Mouse (Mus musculus): ENCODE measurements at regions not wholly inside any gene's neighbourhood (a gene's known extent, or its start where the extent isn't known, plus 50 kb on each side); places are given as distances from the start of the nearest gene placed in this dataset.

- Histone ChIP-seq H3K36me3 (ENCODE audit: insufficient read depth, low read length) (no peaks in the 10 kb centered on the region), H3K9ac (replicated peaks; ENCODE audit: low read length) (no peak overlapping the region), H3K4me1 (ENCODE audit: insufficient read depth, low read length) (no peaks in the 10 kb centered on the region), H3K27ac (no peak overlapping the region), H3K9me3 (ENCODE audit: low read length) (no peaks in the 10 kb centered on the region), H3K27me3 (ENCODE audit: insufficient read depth, low read length) (no peaks in the 10 kb centered on the region), H3K4me3 (ENCODE audit: low read length) (no peak overlapping the region), H3K4me2 (ENCODE audit: low read depth, low read length) (no peak overlapping the region)
- no peak for DNase-seq (ENCODE audit: low spot score)
- WGBS = 61% methylated on average over 5 of the region's 5 CpGs
- no peak for ATAC-seq
- TF ChIP-seq CTCF (IDR thresholded peaks at IDR 0.05; ENCODE audit: low read depth) = no peak
Measured at GRCm38 (mm10) chr15:11774717-11775116, 132.4 kb downstream of the Npr3 start.

DNA sequence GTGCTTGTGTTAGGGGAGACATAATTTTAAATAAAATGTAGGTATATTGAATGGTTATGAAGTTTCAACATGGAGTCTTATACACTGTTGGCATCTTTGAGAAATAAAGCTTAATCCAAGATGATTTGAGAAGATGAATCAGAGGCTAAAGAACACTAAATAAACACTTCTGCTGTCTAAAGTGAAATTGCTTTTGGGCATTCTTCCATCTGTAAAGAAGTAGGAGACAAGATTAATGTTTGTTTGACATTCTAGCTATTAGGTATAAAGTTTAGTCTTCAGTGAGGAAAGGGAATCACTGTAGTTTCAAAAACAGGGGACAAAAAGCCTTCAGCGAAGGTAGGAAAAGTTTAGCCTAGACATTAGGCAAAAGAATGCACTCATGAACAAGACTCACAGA, 136.5 kb downstream of the Npr3 start:
- no peak overlapping the region for H3K4me2 ChIP-seq (ENCODE audit: low read depth, low read length)
- ATAC-seq = no peak
- H3K9me3 ChIP-seq (ENCODE audit: low read length) = no peaks in the 10 kb centered on the region
- no peaks in the 10 kb centered on the region for H3K36me3 ChIP-seq (ENCODE audit: insufficient read depth, low read length)
- H3K9ac ChIP-seq (replicated peaks; ENCODE audit: low read length) = no peak overlapping the region
- WGBS = 84% methylated on average over 1 of the region's 1 CpGs
- no peak for DNase-seq (ENCODE audit: low spot score)
- TF ChIP-seq CTCF (IDR thresholded peaks at IDR 0.05; ENCODE audit: low read depth) = no peak
- H3K4me1 ChIP-seq (ENCODE audit: insufficient read depth, low read length) = no peaks in the 10 kb centered on the region
- no peak overlapping the region for H3K4me3 ChIP-seq (ENCODE audit: low read length)
- H3K27ac ChIP-seq = no peak overlapping the region
- H3K27me3 ChIP-seq (ENCODE audit: insufficient read depth, low read length) = no peaks in the 10 kb centered on the region

DNA sequence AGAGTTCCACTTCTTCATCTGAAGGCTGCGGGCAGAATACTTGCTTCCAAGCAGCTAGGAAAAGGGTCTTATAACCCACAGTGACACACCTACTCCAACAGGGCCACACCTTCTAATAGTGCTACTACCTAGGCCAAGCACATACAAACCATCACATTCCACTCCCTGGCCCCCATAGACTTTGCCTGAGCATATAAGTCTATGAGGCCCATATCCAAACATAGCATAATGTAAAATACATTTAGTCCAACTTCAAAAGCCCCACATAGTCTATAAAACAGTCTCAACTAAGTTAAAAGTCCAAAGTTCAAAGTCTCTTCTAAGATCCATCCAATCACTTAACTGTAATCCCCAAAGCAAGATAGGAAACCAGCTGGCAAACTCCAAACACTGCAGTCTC, 149.1 kb downstream of the Npr3 start:
- H3K27ac ChIP-seq = no peak overlapping the region
- no peak overlapping the region for H3K4me3 ChIP-seq (ENCODE audit: low read length)
- DNase-seq (ENCODE audit: low spot score) = no peak
- TF ChIP-seq CTCF (IDR thresholded peaks at IDR 0.05; ENCODE audit: low read depth) = no peak
- no peak for ATAC-seq
- 97% methylated on average over 1 of the region's 1 CpGs for WGBS
- H3K4me1 ChIP-seq (ENCODE audit: insufficient read depth, low read length) = no peaks in the 10 kb centered on the region
- no peaks in the 10 kb centered on the region for H3K36me3 ChIP-seq (ENCODE audit: insufficient read depth, low read length)
- H3K27me3 ChIP-seq (ENCODE audit: insufficient read depth, low read length) = no peaks in the 10 kb centered on the region
- no peak overlapping the region for H3K4me2 ChIP-seq (ENCODE audit: low read depth, low read length)
- H3K9ac ChIP-seq (replicated peaks; ENCODE audit: low read length) = no peak overlapping the region
- H3K9me3 ChIP-seq (ENCODE audit: low read length) = no peaks in the 10 kb centered on the region

DNA sequence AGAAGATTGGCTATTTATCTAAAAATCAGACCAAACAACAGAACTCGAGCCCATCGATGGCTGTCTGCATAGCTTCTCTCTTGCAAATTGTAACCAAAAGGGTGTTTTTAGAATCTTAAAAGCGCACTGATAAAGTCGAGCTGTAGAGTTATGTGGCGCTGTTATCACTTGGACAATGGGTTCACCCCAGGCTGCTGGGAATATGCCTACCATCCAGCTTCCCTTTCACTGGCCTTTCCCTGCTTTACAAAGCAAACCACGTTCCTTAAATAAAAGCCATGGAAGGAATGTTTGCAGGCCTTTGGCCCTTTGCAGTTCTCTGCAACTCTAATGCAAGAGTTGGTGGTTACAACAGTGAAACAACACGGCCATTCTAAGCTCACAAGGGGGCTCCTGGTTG, 150.3 kb downstream of the Npr3 start:
- H3K27me3 ChIP-seq (ENCODE audit: insufficient read depth, low read length) = no peaks in the 10 kb centered on the region
- H3K9ac ChIP-seq (replicated peaks; ENCODE audit: low read length) = no peak overlapping the region
- H3K9me3 ChIP-seq (ENCODE audit: low read length) = no peaks in the 10 kb centered on the region
- no peak overlapping the region for H3K4me3 ChIP-seq (ENCODE audit: low read length)
- no peak overlapping the region for H3K4me2 ChIP-seq (ENCODE audit: low read depth, low read length)
- H3K4me1 ChIP-seq (ENCODE audit: insufficient read depth, low read length) = no peaks in the 10 kb centered on the region
- no peak for ATAC-seq
- TF ChIP-seq CTCF (IDR thresholded peaks at IDR 0.05; ENCODE audit: low read depth) = no peak
- no peak for DNase-seq (ENCODE audit: low spot score)
- WGBS = 55% methylated on average over 7 of the region's 7 CpGs
- no peak overlapping the region for H3K27ac ChIP-seq
- H3K36me3 ChIP-seq (ENCODE audit: insufficient read depth, low read length) = no peaks in the 10 kb centered on the region

DNA sequence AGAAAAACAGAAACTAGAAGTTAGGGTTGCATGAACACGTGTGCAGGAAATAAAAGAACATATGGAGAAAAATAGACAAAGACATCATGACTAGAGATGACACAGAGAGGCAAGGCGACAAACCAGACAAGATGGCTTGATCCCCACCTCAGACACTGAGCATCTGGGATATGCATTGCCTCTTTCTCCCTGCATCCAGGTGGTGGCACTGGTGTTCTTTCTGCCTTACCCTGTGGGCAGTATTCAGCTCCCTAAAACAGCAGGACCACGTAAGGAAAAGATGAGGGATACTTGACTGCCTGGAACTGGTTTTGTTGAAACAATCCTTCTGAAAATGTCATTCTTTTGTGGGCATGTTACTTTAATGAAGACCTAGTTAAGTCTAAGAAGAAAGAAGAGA, 153.9 kb downstream of the Npr3 start:
- Histone ChIP-seq H3K36me3 (ENCODE audit: insufficient read depth, low read length) (no peaks in the 10 kb centered on the region), H3K27me3 (ENCODE audit: insufficient read depth, low read length) (no peaks in the 10 kb centered on the region), H3K4me1 (ENCODE audit: insufficient read depth, low read length) (no peaks in the 10 kb centered on the region), H3K9me3 (ENCODE audit: low read length) (no peaks in the 10 kb centered on the region), H3K9ac (replicated peaks; ENCODE audit: low read length) (no peak overlapping the region), H3K27ac (no peak overlapping the region), H3K4me3 (ENCODE audit: low read length) (no peak overlapping the region), H3K4me2 (ENCODE audit: low read depth, low read length) (no peak overlapping the region)
- ATAC-seq = peak; percentile 82
- peak; percentile 85 for TF ChIP-seq CTCF (IDR thresholded peaks at IDR 0.05; ENCODE audit: low read depth)
- DNase-seq (ENCODE audit: low spot score) = peak; percentile 67
- 28% methylated on average over 3 of the region's 3 CpGs for WGBS

DNA sequence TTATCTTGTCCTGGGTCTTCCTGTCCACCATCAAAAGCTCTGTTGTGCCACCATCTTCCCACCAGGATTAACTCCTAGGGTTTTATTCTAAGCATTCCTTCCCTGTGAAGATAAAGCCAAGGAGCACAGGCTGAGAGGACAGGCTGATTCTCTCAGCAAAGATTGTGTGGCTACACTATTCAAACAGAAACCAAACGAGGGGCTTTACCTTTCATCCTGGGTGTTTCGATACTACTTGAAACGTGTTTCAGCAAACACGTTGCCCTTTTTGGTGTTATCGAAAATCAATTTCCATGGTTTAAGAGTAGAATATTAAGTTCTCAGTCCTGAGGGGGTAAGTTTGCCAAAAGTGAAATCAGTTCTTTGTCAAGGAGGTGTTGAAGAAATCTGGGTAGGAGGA, 156.2 kb downstream of the Npr3 start:
- Histone ChIP-seq H3K4me1 (ENCODE audit: insufficient read depth, low read length) (no peaks in the 10 kb centered on the region), H3K9ac (replicated peaks; ENCODE audit: low read length) (no peak overlapping the region), H3K27me3 (ENCODE audit: insufficient read depth, low read length) (no peaks in the 10 kb centered on the region), H3K4me2 (ENCODE audit: low read depth, low read length) (no peak overlapping the region), H3K4me3 (ENCODE audit: low read length) (no peak overlapping the region), H3K27ac (no peak overlapping the region), H3K36me3 (ENCODE audit: insufficient read depth, low read length) (no peaks in the 10 kb centered on the region), H3K9me3 (ENCODE audit: low read length) (no peaks in the 10 kb centered on the region)
- DNase-seq (ENCODE audit: low spot score) (no peak), ATAC-seq (no peak)
- no peak for TF ChIP-seq CTCF (IDR thresholded peaks at IDR 0.05; ENCODE audit: low read depth)
- 74% methylated on average over 5 of the region's 5 CpGs for WGBS

- no peak overlapping the region for H3K4me2 ChIP-seq (ENCODE audit: low read depth, low read length)
- 94% methylated on average over 4 of the region's 4 CpGs for WGBS
- no peak overlapping the region for H3K9ac ChIP-seq (replicated peaks; ENCODE audit: low read length)
- DNase-seq (ENCODE audit: low spot score) (no peak), ATAC-seq (no peak)
- no peak overlapping the region for H3K27ac ChIP-seq
- H3K4me3 ChIP-seq (ENCODE audit: low read length) = no peak overlapping the region
- H3K9me3 ChIP-seq (ENCODE audit: low read length) = no peaks in the 10 kb centered on the region
- no peaks in the 10 kb centered on the region for H3K4me1 ChIP-seq (ENCODE audit: insufficient read depth, low read length)
- TF ChIP-seq CTCF (IDR thresholded peaks at IDR 0.05; ENCODE audit: low read depth) = no peak
- H3K27me3 ChIP-seq (ENCODE audit: insufficient read depth, low read length) = no peaks in the 10 kb centered on the region
- no peaks in the 10 kb centered on the region for H3K36me3 ChIP-seq (ENCODE audit: insufficient read depth, low read length)
Measured at GRCm38 (mm10) chr15:11749509-11749908, 157.6 kb downstream of the Npr3 start.
